Mouse (Mus musculus) kidney, postnatal 14 days (tissue): ENCODE measurements around the gene Macrod2.

ENCODE experiments used
- DNase-seq: peaks from one replicate; pipeline ENCODE4 v3.0.0; 2022; ENCODE audit warnings: mixed read lengths

The Macrod2 gene

GRCm38 (mm10) chr2:140592537-140593261, 197.6 kb downstream of the Macrod2 start:
- DNase-seq, result no peak

- DNase-seq, result no peak
Observed at GRCm38 (mm10) chr2:140596906-140597305, 201.8 kb downstream of the Macrod2 start.

- no peak for DNase-seq
Observed at GRCm38 (mm10) chr2:140615451-140615850, 220.3 kb downstream of the Macrod2 start.

- DNase-seq, result no peak
Observed at GRCm38 (mm10) chr2:140621730-140622337, 226.7 kb downstream of the Macrod2 start.

GRCm38 (mm10) chr2:140653481-140653880, 258.4 kb downstream of the Macrod2 start:
- DNase-seq, result no peak

GRCm38 (mm10) chr2:140653978-140654377, 258.9 kb downstream of the Macrod2 start:
- DNase-seq, result no peak

- no peak for DNase-seq
Observed at GRCm38 (mm10) chr2:140662673-140663072, 267.6 kb downstream of the Macrod2 start.

- no peak for DNase-seq
Observed at GRCm38 (mm10) chr2:140664381-140664780, 269.3 kb downstream of the Macrod2 start.

- DNase-seq, result no peak
Observed at GRCm38 (mm10) chr2:140666846-140667245, 271.7 kb downstream of the Macrod2 start.

GRCm38 (mm10) chr2:140667261-140668047, 272.3 kb downstream of the Macrod2 start:
- no peak for DNase-seq

GRCm38 (mm10) chr2:140668311-140668710, 273.2 kb downstream of the Macrod2 start:
- DNase-seq, result peak; percentile 81

GRCm38 (mm10) chr2:140669081-140669480, 274.0 kb downstream of the Macrod2 start:
- DNase-seq, result no peak

GRCm38 (mm10) chr2:140669786-140670185, 274.7 kb downstream of the Macrod2 start:
- no peak for DNase-seq

- DNase-seq, result peak; percentile 32
Observed at GRCm38 (mm10) chr2:140670457-140670856, 275.3 kb downstream of the Macrod2 start.

GRCm38 (mm10) chr2:140670963-140671702, 276.0 kb downstream of the Macrod2 start, which contains the start of gene Flrt3:
Flrt3 (minus strand) TSS chr2:140671469.
- DNase-seq, result peak; percentile 93

- no peak for DNase-seq
Observed at GRCm38 (mm10) chr2:140673466-140673865, 278.4 kb downstream of the Macrod2 start.

- DNase-seq, result no peak
Observed at GRCm38 (mm10) chr2:140676728-140677127, 281.6 kb downstream of the Macrod2 start.

GRCm38 (mm10) chr2:140690906-140691305, 295.8 kb downstream of the Macrod2 start:
- no peak for DNase-seq

- DNase-seq, result no peak
Observed at GRCm38 (mm10) chr2:140691403-140691802, 296.3 kb downstream of the Macrod2 start.

GRCm38 (mm10) chr2:140692461-140692860, 297.4 kb downstream of the Macrod2 start:
- DNase-seq, result no peak

GRCm38 (mm10) chr2:140693845-140694244, 298.7 kb downstream of the Macrod2 start:
- no peak for DNase-seq

- no peak for DNase-seq
Observed at GRCm38 (mm10) chr2:140698585-140698984, 303.5 kb downstream of the Macrod2 start.

- DNase-seq, result no peak
Observed at GRCm38 (mm10) chr2:140703377-140703776, 308.3 kb downstream of the Macrod2 start.
